Mouse (Mus musculus): ENCODE data around the gene Mpp3.
A peak's percentile ranks its signal among the peaks of the same experiment; 100 is the strongest.

Gene Mpp3

DNA sequence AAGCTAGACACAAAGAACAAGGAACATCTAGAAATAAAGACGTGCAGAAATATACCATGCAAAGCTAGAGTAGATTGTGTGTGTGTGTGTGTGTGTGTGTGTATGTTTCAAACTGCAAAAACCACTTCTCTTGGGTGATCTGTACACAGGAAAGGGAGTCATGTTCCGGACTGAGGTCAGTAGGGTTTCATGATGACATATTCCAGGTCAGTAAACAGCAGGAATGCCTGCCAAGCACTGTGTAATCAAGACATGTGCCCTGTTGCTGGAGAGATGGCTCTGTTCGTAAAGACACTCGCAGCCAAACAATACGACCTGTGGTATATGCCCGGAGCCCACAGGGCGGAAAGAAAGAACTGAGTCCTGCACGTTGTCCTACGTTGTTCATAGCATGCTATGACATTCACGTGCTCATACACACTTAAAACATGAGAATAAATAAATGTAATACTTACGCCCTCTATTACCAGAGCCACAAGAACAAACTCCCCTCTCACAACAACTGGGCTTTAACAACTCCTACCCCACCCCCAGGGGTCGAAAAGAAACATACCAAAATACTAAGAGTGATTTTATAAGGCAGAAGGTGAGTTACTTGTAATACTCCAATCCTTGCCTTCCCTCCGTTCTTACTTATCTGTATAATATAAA, 11.4 kb upstream of the Mpp3 start:
- DNase-seq (ENCODE audit: low read depth, low spot score): no peak

DNA sequence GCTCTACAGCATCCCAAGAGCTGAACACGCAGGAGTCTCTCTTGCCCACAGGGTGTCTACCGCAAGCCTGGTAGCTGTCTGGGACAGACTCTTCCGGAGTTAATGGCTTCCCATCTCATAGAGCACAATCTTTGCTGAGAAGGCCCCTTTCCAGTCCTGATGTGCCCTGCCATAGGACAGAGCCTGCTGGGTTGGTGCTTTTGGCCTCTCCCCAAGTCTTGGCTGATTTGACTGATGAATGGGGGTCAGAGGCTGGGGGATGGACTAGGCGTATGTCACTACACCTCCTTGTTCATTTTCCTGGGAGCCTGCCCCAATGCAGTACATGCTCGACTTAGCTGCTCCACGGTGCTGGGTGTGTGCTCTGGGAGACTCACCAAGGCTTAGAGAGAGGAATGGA, 9.5 kb upstream of the Mpp3 start:
- no peak for DNase-seq (ENCODE audit: low read depth, low spot score)

DNA sequence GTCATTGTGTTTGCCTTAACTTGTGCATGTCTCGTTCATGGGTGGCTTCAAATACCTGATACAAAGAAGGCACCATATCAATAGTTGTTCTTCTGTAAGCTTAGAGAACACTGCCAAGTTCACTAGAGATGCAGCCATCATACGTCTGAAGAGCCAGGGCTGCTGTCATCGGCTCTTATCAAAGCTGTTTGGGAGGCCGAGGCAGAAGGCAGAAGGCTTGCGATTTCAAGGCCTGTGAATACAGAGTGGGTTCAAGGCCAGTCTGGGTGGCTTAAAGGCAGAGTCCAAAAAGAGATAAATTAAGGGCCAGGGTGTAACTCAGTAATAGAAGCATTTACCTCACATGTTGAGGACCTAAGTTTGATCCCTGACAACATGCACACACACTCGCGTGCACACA, 8.1 kb upstream of the Mpp3 start:
- no peak for DNase-seq (ENCODE audit: low read depth, low spot score)

DNA sequence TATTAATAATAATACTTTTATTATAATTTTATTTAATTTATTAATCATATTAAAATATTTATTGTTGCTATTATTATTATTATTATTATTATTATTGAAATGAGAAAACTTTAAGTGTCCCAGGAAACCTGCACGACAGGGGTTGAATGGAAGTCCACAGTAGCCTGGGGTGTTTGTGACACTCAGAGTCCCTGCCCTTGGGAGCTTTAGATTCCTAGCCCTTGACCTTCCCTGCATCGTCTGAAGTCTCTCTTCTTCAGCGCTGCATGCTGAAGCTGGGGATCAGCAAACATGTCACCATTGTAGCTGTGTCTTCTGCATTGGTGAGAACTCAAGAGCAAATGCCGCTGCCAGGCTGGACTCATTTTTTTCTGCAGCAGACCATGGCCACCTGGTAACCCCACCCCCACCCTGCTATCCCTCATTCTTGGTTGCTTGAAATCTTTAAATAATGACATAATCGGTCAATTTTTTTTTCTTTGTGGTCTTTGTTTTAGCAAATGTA, 7.2 kb upstream of the Mpp3 start:
- DNase-seq (ENCODE audit: low read depth, low spot score): no peak

DNA sequence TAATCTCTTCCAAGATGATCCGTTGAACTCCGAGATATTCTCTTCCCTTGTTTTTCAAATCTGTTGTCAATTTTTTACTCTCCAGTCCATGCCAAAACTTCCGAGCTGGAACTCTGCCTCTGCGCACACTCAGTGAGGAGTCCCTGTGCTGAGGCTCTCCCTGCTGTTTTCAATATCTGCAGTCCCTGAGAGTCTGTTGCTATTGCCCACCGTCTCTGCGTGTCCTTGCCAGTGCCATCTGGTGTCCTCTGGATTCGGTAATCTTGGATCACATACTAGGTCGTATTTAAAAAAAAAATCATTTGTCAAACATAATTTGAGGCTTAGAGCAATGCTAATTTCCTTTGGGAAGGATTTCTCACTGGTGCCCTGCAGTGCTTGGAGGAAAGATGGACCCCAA, 6.6 kb upstream of the Mpp3 start:
- DNase-seq (ENCODE audit: low read depth, low spot score): no peak

DNA sequence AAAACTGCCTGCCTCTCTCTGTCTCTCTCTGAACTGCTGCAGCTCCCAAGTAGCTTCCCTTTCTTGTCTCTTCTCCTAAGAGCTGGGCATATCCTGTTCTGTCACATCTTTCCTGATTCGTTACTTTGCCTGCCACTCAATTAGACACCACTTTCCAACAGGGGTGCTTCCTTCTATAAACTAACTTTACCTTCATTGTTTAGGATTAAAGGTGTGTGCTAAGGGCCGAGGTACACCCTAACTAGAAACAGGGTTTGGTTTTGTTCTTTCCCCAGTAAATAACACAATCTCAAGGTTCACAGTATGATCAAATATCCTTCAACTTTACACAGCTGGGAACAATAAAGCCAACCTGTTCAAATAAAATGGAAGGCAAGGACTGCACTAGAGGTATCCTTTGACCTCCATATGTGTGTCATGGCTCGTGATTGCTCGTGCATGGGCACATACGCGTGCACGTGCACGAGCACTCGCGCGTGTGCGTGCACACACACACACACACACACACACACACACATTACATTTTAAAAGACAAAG, 4.9 kb upstream of the Mpp3 start:
- no peak for DNase-seq (ENCODE audit: low read depth, low spot score)

DNA sequence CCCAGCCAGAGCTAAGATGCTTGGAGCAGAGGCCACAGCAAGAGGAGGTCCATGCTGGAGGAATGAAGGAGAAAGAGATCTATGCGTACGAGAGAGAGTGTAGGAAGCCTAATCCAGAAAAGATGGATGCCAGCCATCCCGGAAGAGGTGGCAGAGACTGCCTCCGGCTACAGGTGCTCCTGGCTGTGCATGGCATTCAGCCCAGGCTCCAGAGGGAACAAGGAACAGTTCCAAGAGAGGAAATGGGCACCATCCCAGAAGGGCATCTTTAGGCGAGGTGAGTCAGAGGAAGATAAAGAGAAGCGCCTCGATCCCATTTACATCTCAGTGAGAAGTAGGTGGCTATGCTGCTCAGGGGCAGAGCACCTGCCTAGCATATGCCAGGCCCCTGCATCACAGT, 2.9 kb upstream of the Mpp3 start:
- no peak for DNase-seq (ENCODE audit: low read depth, low spot score)

DNA sequence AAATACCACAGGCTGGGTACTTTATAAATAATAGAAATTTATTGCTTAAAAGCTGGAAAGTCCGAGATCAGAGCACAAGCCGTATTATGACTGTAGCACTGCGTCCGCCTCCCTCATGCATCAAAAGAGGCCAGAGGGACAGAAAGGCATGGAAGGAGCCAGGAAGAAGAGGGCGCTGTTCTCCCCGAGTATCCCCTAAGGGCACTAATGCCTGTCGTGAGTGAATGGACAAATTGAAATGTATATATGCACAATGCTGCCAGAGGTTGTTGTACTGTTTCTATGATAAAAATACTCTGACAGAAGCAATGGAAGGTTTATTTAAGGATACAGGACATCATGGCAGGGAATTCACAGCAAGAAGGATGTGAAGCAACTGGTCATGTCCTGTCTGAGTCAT, 1.7 kb upstream of the Mpp3 start:
- DNase-seq (ENCODE audit: low read depth, low spot score): no peak

DNA sequence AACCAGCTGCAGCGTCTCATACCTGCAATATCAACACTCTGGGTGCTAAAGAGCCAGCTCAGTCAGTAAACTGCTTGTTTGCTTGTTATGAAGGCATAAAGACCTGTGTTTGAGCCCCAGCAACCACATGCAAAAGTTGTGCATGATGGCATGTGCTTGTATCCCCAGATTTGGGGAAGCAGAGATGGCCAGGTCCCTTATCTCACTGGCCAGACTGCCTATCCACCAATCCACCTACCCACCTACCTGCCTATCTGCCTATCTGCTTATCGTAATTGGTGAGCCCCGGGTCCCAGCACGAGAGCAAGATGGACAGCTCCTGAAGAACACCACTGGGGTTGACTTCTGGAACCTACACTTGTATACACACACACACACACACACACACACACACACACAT, 1.0 kb upstream of the Mpp3 start:
- DNase-seq (ENCODE audit: low read depth, low spot score): no peak

DNA sequence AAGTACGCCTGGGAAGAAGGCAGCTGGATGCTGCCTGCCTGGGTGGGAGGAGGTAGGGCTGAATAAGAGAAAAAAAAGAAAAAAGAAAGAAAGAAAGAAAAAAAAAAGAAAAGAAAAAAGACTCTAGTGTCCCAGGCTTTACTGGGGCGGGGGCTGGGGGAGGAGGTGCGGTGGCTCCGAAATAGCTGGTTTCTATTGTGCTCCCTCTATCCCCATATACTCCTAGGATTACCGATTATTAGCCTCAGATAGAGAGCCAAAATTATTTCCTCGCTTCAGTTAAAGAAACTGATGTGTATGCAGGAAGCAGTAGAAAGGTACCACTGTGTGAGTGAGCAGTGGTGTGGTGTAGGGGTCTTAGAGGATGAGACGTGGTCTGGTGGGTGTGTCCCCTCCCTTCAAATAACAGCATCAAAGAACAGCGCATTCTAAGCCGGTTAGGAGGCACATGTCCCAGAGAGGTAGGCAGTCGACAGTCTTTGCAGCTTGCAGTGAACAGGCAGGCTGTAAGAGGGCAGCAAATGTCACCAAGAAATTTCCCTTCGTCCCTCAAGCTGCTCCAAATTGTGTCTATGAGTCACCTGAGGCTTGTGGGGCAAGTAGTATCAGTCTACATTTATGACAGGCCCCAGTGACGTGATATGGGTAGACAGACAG, 772 bp downstream of the Mpp3 start:
- DNase-seq (ENCODE audit: low read depth, low spot score): no peak

DNA sequence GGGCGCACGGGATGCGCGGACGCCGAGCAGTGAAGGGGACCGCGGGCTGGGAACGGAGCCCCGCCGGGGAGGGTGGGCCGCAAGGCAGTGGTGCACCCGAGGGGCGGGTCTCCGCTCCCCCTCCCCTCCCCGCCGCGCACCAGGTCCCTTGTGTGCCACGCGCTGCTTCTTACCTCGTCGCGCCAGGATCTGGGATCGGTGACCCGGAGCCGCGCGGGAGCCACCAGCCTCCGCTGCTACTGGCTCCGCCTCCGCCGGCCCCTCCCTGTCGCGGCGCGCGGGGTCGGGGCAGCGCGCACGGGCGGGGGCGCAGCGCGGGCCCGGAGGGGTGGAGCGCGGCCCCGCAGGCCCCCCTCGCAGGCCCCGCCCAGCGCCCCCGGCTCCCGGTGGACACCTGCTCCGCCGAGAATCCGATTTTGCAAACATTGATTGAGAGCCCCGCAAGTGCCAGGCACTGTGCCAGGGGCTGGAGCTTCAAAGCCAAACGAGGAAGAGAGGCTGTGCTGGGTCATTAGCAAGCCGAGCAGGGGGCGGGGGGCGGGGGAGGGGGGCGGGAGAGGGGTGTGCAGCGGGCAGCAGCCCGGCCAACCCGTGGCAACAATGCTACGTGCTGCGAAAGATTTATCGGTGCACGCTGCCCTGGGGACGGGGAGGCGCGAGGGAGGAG, 1.4 kb downstream of the Mpp3 start:
- DNase-seq (ENCODE audit: low read depth, low spot score): peak; percentile 84

DNA sequence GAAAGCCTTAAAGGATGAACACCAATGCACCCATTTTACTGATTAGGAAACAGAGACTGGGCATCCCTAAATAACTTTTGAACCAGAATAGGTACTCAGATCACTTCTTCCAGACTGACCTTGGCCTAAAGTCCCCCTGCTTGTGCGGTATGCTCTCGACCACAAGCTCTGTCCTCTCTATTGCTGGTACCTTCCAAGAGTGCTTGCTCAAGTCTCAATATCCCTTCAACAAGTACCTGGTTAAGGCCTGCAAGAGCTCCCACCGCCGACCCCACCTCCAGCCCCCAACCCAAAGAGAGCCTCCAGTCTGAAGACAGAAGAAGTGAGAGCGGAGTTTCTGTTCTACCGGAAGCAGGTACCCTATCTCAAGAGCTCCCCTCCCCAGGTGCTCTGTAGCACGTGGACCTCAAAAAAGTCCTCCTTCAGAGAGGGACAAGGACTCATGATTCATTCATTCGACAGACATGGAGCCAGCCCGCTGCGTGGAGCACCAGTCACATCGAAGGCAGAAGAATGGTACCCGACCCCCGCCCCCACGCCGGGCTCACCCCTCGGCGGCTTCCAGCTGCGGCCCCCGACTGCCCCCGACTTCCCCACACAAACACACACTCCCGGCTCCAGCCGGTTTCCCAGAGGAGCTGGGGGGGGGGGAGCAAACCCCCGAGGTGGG, 2.1 kb downstream of the Mpp3 start:
- peak; percentile 37 for DNase-seq (ENCODE audit: low read depth, low spot score)

DNA sequence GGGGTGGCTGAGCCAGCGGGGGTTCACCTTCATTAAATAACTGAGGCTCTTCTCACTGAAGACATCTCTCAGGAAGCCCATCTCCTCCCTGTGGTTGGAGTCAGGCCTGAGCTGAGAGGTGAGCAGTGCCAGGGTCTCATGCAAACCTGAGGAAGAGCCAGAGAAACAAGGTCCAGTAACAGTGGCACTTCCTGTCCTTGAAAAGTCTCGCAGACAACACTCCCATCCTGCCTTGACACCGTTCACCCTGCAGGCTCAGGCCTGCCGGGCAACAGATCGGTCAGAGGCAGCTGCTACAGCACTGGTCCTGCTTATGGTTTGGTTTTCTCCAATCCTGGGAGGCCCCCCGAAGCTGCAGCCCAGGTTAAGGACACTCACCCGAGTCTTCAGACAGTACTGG, 2.9 kb downstream of the Mpp3 start:
- no peak for DNase-seq (ENCODE audit: low read depth, low spot score)

DNA sequence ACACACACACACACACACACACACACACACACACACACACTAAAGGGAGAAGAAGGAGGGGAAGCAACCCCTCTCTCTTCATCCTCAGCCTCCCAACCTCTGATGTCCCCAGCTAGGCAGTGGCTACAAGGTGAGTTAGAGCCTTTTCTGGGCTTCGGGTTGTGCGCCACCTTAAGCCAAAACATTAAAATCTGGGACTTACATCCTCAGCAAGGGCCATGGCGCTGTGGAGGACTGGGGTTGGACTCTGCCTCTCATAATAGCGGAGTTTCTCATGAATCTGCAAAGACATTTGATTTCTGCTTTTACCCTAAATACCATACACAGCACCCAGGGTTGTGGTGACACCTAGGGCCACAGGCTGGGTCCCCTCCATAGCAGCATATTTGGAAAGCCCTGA, 3.4 kb downstream of the Mpp3 start:
- DNase-seq (ENCODE audit: low read depth, low spot score): no peak

DNA sequence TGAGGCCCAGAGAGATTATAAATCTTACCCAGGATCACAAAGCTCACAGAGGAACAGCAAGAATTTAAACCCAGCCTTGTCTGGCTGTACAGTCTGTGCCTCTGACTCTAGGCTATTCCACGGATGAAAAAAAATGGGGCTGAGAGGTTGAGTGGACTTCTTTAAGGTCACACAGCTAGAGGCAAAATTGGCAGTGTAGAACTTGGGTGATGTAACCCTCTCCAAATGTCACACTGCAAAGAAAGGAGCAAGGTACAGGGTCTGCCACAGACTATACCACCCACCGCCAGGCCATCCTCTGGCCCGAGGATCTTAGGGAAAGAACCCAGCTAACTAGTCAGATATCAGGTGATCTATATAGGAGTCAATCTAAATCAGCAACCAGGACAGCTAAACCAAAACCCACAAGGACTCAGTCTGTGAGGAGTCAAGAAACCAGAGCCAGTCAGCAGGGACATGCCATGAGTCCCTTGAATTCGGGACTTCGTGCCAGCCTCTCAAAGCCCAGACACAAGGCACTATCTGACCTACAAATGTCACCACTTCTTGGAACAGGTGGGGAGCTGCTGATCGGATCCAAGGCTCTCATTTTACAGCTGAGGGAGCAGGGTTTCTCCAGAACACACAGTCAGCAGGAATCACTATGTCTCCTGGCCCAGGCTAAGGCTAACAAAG, 4.0 kb downstream of the Mpp3 start:
- no peak for DNase-seq (ENCODE audit: low read depth, low spot score)

DNA sequence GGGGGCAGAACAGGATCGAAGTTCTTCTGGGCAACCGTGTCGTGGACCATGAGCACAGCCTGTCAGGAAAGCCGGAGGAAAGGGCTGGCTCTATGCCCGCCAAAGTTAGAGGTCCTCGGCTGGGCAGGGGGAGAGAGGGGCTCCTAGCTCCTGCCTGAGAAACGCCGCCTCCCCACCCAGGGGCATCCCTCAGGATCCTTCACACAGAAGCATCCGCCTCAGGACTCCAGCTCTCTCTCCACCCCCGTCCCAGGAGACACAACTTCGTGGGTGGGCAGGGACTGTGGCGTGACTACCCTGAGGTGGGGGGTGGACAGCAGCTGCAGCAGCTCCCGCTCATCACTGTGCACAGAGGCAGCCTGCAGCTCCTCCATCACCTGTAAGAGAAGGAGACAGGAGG, 4.9 kb downstream of the Mpp3 start:
- no peak for DNase-seq (ENCODE audit: low read depth, low spot score)

DNA sequence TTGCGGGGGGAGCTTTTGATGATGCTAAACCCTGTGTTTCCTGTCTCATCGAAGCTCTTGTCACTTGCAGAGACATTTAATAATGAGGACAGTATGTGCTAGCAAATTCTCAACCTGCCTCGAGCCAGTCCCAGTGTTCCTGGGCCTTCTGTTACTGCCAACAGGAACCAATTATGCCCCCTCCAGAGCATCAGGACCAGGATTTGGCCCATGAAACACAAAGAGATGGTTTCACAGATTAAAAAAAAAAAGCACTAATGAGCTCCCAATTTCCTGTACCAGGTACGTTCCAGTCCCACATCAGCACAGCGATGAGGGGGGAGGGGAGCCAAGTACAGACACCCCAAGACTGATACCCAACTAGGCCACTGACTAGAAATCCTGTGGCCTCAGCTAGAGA, 7.1 kb downstream of the Mpp3 start:
- DNase-seq (ENCODE audit: low read depth, low spot score): no peak

DNA sequence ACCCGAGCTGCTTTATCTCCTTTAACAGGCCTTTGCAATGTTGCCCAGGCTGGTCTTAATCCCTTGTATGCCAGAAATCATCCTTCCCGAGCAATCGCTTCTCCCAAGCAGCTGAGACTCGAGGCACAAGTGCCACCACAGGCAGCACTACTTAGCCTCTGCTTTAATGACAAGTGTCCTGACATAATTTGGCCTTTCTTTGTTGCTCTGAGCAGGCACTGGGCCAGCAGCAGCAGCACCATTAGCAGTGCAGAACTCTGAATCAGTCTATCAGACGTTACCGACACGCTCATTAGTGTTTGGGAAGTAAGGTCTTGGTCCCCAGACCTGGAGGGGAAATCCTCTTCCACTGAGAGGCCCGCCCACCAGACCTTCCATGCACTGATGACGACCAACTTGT, 8.5 kb downstream of the Mpp3 start:
- no peak for DNase-seq (ENCODE audit: low read depth, low spot score)

DNA sequence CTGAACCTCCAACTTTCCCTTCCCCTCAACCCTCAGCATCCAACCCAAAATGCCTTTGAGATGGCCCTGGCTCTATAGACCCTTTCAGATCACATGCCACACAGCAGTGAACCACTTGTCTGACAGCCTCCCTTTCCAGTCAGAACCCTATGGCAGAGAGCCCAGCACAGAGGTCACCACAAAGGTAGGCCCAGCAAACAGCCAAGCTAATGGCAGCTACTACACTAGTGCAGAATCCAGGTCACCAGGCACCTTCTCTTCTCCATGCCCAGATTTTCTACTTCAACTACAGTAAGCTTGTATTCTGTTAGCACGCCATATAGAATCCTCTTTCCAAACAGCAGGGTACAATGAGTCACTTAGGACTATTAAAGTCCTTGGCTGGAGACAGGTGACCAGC, 12.1 kb downstream of the Mpp3 start:
- DNase-seq (ENCODE audit: low read depth, low spot score): no peak

DNA sequence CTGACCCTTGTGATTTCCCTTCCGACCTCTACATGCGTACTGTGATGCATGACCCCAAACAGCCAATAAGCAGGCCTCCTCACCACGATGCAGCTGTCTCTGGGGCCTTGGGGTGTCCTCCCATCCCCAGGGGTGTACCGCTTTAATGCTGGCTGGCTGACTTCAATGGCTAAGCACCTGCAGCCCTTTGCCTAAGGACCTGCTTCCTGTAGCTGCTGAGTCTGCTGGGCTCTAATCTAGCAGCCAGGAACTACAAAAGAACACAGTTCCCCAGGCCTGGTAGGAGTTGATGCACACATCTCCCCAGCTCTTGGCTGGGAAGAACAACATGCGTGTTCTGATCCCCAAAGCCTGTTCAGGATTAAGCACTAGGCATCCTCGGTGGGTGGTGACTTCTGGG, 12.8 kb downstream of the Mpp3 start:
- no peak for DNase-seq (ENCODE audit: low read depth, low spot score)

DNA sequence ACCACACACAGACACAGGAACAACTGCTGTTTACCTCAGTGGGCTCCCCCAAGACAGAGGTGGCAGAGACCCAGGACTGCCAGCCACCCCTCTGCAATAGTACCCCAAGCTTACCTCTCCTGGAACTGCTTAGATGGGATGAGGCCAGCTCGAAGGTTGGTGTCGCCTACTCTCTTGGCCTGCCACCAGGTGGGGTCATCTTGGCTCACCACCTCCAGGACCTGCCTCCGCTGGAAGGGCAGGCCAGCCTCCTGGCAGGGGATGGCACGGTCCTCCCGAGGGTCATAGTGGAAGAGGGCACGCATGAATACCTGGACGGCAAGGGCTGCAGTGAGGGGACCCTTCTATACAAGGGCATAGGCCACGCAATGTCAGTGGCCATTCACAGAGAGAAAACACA, 15.1 kb downstream of the Mpp3 start:
- no peak for DNase-seq (ENCODE audit: low read depth, low spot score)

DNA sequence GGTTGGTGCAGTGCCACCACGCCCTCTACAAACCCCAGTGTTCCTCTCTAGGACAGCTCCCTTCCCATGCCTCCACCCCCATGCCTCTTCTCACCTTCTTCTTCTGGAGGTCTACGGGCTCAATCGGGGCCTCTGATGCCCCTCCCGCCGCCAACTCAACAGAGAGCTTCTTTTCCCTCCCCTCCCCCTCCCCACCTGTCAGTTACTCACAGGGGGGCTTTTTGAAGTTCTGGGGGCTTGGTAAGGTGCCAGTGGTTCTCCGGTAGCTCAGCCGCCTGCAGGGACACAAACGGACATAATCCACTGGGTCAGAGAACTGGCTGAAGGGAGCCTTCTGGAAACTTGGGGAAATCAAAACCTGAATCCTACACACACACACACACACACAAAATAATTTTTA, 16.8 kb downstream of the Mpp3 start:
- no peak for DNase-seq (ENCODE audit: low read depth, low spot score)

All from forelimb bud, embryonic 11.5 days (tissue).